ENCODE assay signal across 9 mouse cellular contexts in genomic region chr2:181519201-181519600, GRCm38 (mm10). TPM values are rescaled to one million over a fixed set of nuclear protein-coding genes. Genes with fewer than 3 reads are reported as not detected.
DNase-seq lines count a peak whose midpoint lies in the region; ATAC-seq lines count a peak whose summit lies in the region.
"Had no signal": no experiment of that assay in that cellular context is flagged by ENCODE, and none has a peak within 500 bp of the region (broad histone marks: within the 10 kb centered on the region; RNA-seq: fewer than 3 reads in every experiment).

No protein-coding gene starts in this region.

- peak overlapping the region; percentile 89 for H3K9ac ChIP-seq in kidney, embryonic 16.5 days (replicated peaks; ENCODE audit: low read length)
- peak overlapping the region; percentile 92 for H3K9ac ChIP-seq in embryonic facial prominence, embryonic 11.5 days (replicated peaks; ENCODE audit: low read length)
- H3K9ac ChIP-seq in intestine, embryonic 16.5 days (ENCODE audit: low read depth, low read length): peak overlapping the region; percentile 96
- H3K9ac ChIP-seq in neural tube, embryonic 15.5 days (replicated peaks): peak overlapping the region; percentile 88

- WGBS in kidney, embryonic 16.5 days: 59% methylated on average over 3 of the region's 3 CpGs
- WGBS in embryonic facial prominence, embryonic 11.5 days: 74% methylated on average over 3 of the region's 3 CpGs
- 67% methylated on average over 3 of the region's 3 CpGs for WGBS in intestine, embryonic 16.5 days
- 74% methylated on average over 3 of the region's 3 CpGs for WGBS in neural tube, embryonic 15.5 days

- no peaks in the 10 kb centered on the region for H3K27me3 ChIP-seq in kidney, embryonic 16.5 days (ENCODE audit: insufficient read depth, low read length)
- H3K27me3 ChIP-seq in embryonic facial prominence, embryonic 11.5 days (ENCODE audit: control insufficient read depth, insufficient read depth, low read length): no peaks in the 10 kb centered on the region
- H3K27me3 ChIP-seq in intestine, embryonic 16.5 days (replicated peaks; ENCODE audit: control insufficient read depth, insufficient read depth, low read length): no peaks in the 10 kb centered on the region
- H3K27me3 ChIP-seq in neural tube, embryonic 15.5 days (replicated peaks): no peaks in the 10 kb centered on the region

- peaks cover 25% of the 10 kb centered on the region for H3K4me1 ChIP-seq in kidney, embryonic 16.5 days (ENCODE audit: insufficient read depth, low read length)
- no peaks in the 10 kb centered on the region for H3K4me1 ChIP-seq in embryonic facial prominence, embryonic 11.5 days (ENCODE audit: control insufficient read depth, insufficient read depth, low read length)
- H3K4me1 ChIP-seq in intestine, embryonic 16.5 days (ENCODE audit: control insufficient read depth, insufficient read depth, low read length): peaks cover 17% of the 10 kb centered on the region
- peaks cover 40% of the 10 kb centered on the region for H3K4me1 ChIP-seq in neural tube, embryonic 15.5 days

- peak overlapping the region; percentile 70 for H3K4me2 ChIP-seq in kidney, embryonic 16.5 days (replicated peaks; ENCODE audit: low read depth, low read length)
- H3K4me2 ChIP-seq in embryonic facial prominence, embryonic 11.5 days (ENCODE audit: low read depth, low read length): peak overlapping the region; percentile 58
- H3K4me2 ChIP-seq in intestine, embryonic 16.5 days (ENCODE audit: low read depth, low read length): peak overlapping the region; percentile 62
- peak overlapping the region; percentile 68 for H3K4me2 ChIP-seq in neural tube, embryonic 15.5 days

- H3K27ac ChIP-seq in kidney, embryonic 16.5 days (ENCODE audit: low read length): peak overlapping the region; percentile 98
- peak overlapping the region; percentile 96 for H3K27ac ChIP-seq in embryonic facial prominence, embryonic 11.5 days (replicated peaks; ENCODE audit: low read depth, low read length)
- peak overlapping the region; percentile 99 for H3K27ac ChIP-seq in intestine, embryonic 16.5 days (ENCODE audit: low read length)
- peak overlapping the region; percentile 97 for H3K27ac ChIP-seq in neural tube, embryonic 15.5 days (replicated peaks)

- H3K36me3 ChIP-seq in kidney, embryonic 16.5 days (ENCODE audit: insufficient read depth, low read length): peaks cover 28% of the 10 kb centered on the region
- no peaks in the 10 kb centered on the region; the same call in 1 of the 2 replicates for H3K36me3 ChIP-seq in embryonic facial prominence, embryonic 11.5 days (replicated peaks; ENCODE audit: control insufficient read depth, insufficient read depth, low read depth, low read length)
- H3K36me3 ChIP-seq in intestine, embryonic 16.5 days (ENCODE audit: control insufficient read depth, insufficient read depth, low read length): peaks cover 12% of the 10 kb centered on the region; the same call in 1 of the 2 replicates
- peaks cover 33% of the 10 kb centered on the region for H3K36me3 ChIP-seq in neural tube, embryonic 15.5 days

- no peak for DNase-seq in kidney, adult 9 months
- no peak for DNase-seq in embryonic facial prominence, embryonic 11.5 days (ENCODE audit: low spot score)
- no peak for DNase-seq in T-cell, adult 2 months (ENCODE audit: low spot score)
- no peak for DNase-seq in cerebellum, adult 18-20 months
- DNase-seq in adrenal gland, postnatal 36 days: no peak

- ATAC-seq in kidney, embryonic 16.5 days (ENCODE audit: low FRiP score, low TSS enrichment): no peak
- no peak for ATAC-seq in embryonic facial prominence, embryonic 11.5 days (replicated peaks; ENCODE audit: insufficient number of reproducible peaks, low FRiP score, low TSS enrichment, low read depth)
- ATAC-seq in intestine, embryonic 16.5 days: no peak
- ATAC-seq in neural tube, embryonic 15.5 days (ENCODE audit: low FRiP score): no peak

- H3K4me3 ChIP-seq in kidney, embryonic 16.5 days (ENCODE audit: low read length): peak overlapping the region; percentile 85
- H3K4me3 ChIP-seq in embryonic facial prominence, embryonic 11.5 days (ENCODE audit: low read depth, low read length): peak overlapping the region; percentile 94
- H3K4me3 ChIP-seq in intestine, embryonic 16.5 days (ENCODE audit: low read length): peak overlapping the region; percentile 92
- peak overlapping the region; percentile 96 for H3K4me3 ChIP-seq in neural tube, embryonic 15.5 days (replicated peaks)

- no peaks in the 10 kb centered on the region for H3K9me3 ChIP-seq in kidney, embryonic 16.5 days (ENCODE audit: low read length)
- no peaks in the 10 kb centered on the region for H3K9me3 ChIP-seq in embryonic facial prominence, embryonic 11.5 days (replicated peaks; ENCODE audit: control insufficient read depth, low read length)
- no peaks in the 10 kb centered on the region for H3K9me3 ChIP-seq in intestine, embryonic 16.5 days (ENCODE audit: control insufficient read depth, low read length)
- no peaks in the 10 kb centered on the region for H3K9me3 ChIP-seq in neural tube, embryonic 15.5 days (replicated peaks)

RNA-seq across cellular contexts. Expression of gene Dnajc5, which starts 1.1 kb away (rescaled TPM):
- 91.7 and 100 TPM in 2 replicates for polyA plus RNA-seq in kidney, embryonic 16.5 days (2015; fragmentation: Nextera tagmentation; extraction: Ambion mirVana)
- 77.0 and 79.1 TPM in 2 replicates for polyA plus RNA-seq in embryonic facial prominence, embryonic 11.5 days (2014; fragmentation: Nextera tagmentation; extraction: Ambion mirVana)
- 73.5 and 74.1 TPM in 2 replicates for polyA plus RNA-seq in intestine, embryonic 16.5 days (2015; fragmentation: Nextera tagmentation; extraction: Ambion mirVana)
- 242 and 263 TPM in 2 replicates for polyA plus RNA-seq in neural tube, embryonic 15.5 days (2015; fragmentation: Nextera tagmentation; extraction: Ambion mirVana)
- 10 to 100 TPM; 92.9 to 93.7 TPM for total RNA-seq in adrenal gland, postnatal 36 days (2021)

RNA-seq across cellular contexts. Expression of gene Tpd52l2, which starts 22.3 kb away (rescaled TPM):
- polyA plus RNA-seq in kidney, embryonic 16.5 days (2015; fragmentation: Nextera tagmentation; extraction: Ambion mirVana): 168 and 172 TPM in 2 replicates
- polyA plus RNA-seq in embryonic facial prominence, embryonic 11.5 days (2014; fragmentation: Nextera tagmentation; extraction: Ambion mirVana): 166 and 169 TPM in 2 replicates
- 122 and 134 TPM in 2 replicates for polyA plus RNA-seq in intestine, embryonic 16.5 days (2015; fragmentation: Nextera tagmentation; extraction: Ambion mirVana)
- polyA plus RNA-seq in neural tube, embryonic 15.5 days (2015; fragmentation: Nextera tagmentation; extraction: Ambion mirVana): 112 and 113 TPM in 2 replicates
- total RNA-seq in adrenal gland, postnatal 36 days (2021): 100 to 1,000 TPM; 104 to 114 TPM

RNA-seq across cellular contexts. Expression of gene Abhd16b, which starts 26.2 kb away (rescaled TPM):
- polyA plus RNA-seq in kidney, embryonic 16.5 days (2015; fragmentation: Nextera tagmentation; extraction: Ambion mirVana): 0.15 and 0.20 TPM in 2 replicates
- 0.11 and 0.15 TPM in 2 replicates for polyA plus RNA-seq in embryonic facial prominence, embryonic 11.5 days (2014; fragmentation: Nextera tagmentation; extraction: Ambion mirVana)
- polyA plus RNA-seq in intestine, embryonic 16.5 days (2015; fragmentation: Nextera tagmentation; extraction: Ambion mirVana): 0.07 and 0.10 TPM in 2 replicates
- 0.12 and 0.13 TPM in 2 replicates for polyA plus RNA-seq in neural tube, embryonic 15.5 days (2015; fragmentation: Nextera tagmentation; extraction: Ambion mirVana)
- not detected for total RNA-seq in adrenal gland, postnatal 36 days (2021)
- total RNA-seq: layer of hippocampus, postnatal 10 days had no signal

RNA-seq across cellular contexts. Expression of gene Zbtb46, which starts 60.0 kb away (rescaled TPM):
- polyA plus RNA-seq in kidney, embryonic 16.5 days (2015; fragmentation: Nextera tagmentation; extraction: Ambion mirVana): 26.2 and 30.5 TPM in 2 replicates
- polyA plus RNA-seq in embryonic facial prominence, embryonic 11.5 days (2014; fragmentation: Nextera tagmentation; extraction: Ambion mirVana): 7.4 and 9.0 TPM in 2 replicates
- polyA plus RNA-seq in intestine, embryonic 16.5 days (2015; fragmentation: Nextera tagmentation; extraction: Ambion mirVana): 6.1 and 6.5 TPM in 2 replicates
- 18.5 and 19.7 TPM in 2 replicates for polyA plus RNA-seq in neural tube, embryonic 15.5 days (2015; fragmentation: Nextera tagmentation; extraction: Ambion mirVana)
- 10 to 100 TPM; 16.7 to 17.5 TPM for total RNA-seq in adrenal gland, postnatal 36 days (2021)
